Mouse (Mus musculus) ovary, adult 18-20 months (tissue): Measurements from ENCODE around the gene Lmna.

Experiments used
- DNase-seq: peaks from one replicate; pipeline ENCODE4 v3.0.0; 2022; ENCODE audit warnings: low spot score, mixed read lengths

The Lmna gene

GRCm38 (mm10) chr3:88447676-88448183, 62.0 kb downstream of the Lmna start:
- DNase-seq, result no peak

- no peak for DNase-seq
Measured at GRCm38 (mm10) chr3:88446471-88447123, 63.2 kb downstream of the Lmna start.

- no peak for DNase-seq
Measured at GRCm38 (mm10) chr3:88442888-88443287, 66.9 kb downstream of the Lmna start.

GRCm38 (mm10) chr3:88442488-88442887, 67.3 kb downstream of the Lmna start:
- no peak for DNase-seq

- DNase-seq, result no peak
Measured at GRCm38 (mm10) chr3:88440500-88441381, 69.0 kb downstream of the Lmna start.

- no peak for DNase-seq
Measured at GRCm38 (mm10) chr3:88439582-88439981, 70.2 kb downstream of the Lmna start.

GRCm38 (mm10) chr3:88437454-88437853, 72.3 kb downstream of the Lmna start:
- DNase-seq, result no peak

- DNase-seq, result no peak
Measured at GRCm38 (mm10) chr3:88436395-88437201, 73.2 kb downstream of the Lmna start.

- no peak for DNase-seq
Measured at GRCm38 (mm10) chr3:88435515-88435914, 74.2 kb downstream of the Lmna start.
